Mouse (Mus musculus) liver, postnatal 0 days (tissue): Measurements from ENCODE around the gene Cct5. TPM values are rescaled to one million over a fixed set of nuclear protein-coding genes. Genes with fewer than 3 reads are reported as not detected.
A peak's percentile ranks its signal among the peaks of the same experiment; 100 is the strongest.

Source experiments
- ATAC-seq: fragments of 200-750 bp; cut with Nextera tagmentation; 2 replicates; pipeline ENCODE4 v1.8.0; 2017; ENCODE audit warnings: mild to moderate bottlenecking, moderate library complexity
- DNase-seq: peaks from one replicate; pipeline ENCODE4 v3.0.0-alpha.2; 2016
- H3K27ac ChIP-seq: fragments of 300-500 bp; sonication (generic); 2 replicates; pipeline ENCODE4 v1.5.1; 2014; ENCODE audit warnings: antibody characterized with exemption, moderate library complexity, mild to moderate bottlenecking, low read depth
- H3K27me3 ChIP-seq: fragments of 300-500 bp; sonication (generic); 2 replicates; pipeline ENCODE4 v1.6.1; 2014; ENCODE audit warnings: low read length, control low read depth, mixed read lengths; ENCODE audit not compliant: insufficient read depth
- H3K36me3 ChIP-seq: fragments of 300-500 bp; sonication (generic); replicated peaks from 2 replicates; pipeline ENCODE4 v1.6.1; 2014; ENCODE audit warnings: mild to moderate bottlenecking, control low read depth, low read length, moderate library complexity, mixed read lengths; ENCODE audit not compliant: insufficient read depth
- H3K4me1 ChIP-seq: fragments of 300-500 bp; sonication (generic); 2 replicates; pipeline ENCODE4 v1.6.1; 2014; ENCODE audit warnings: antibody characterized with exemption, mild to moderate bottlenecking, control low read depth; ENCODE audit not compliant: insufficient read depth
- H3K4me2 ChIP-seq: fragments of 300-500 bp; sonication (generic); 2 replicates; pipeline ENCODE4 v1.6.1; 2014; ENCODE audit warnings: low read depth, mild to moderate bottlenecking, low read length, moderate library complexity, mixed read lengths
- H3K4me3 ChIP-seq: fragments of 300-500 bp; sonication (generic); 2 replicates; pipeline ENCODE4 v1.5.1; 2014; ENCODE audit warnings: low read depth, low read length
- H3K9ac ChIP-seq: fragments of 300-500 bp; sonication (generic); replicated peaks from 2 replicates; pipeline ENCODE4 v1.6.1; 2014; ENCODE audit warnings: mild to moderate bottlenecking, moderate library complexity
- H3K9me3 ChIP-seq: fragments of 300-500 bp; sonication (generic); 2 replicates; pipeline ENCODE4 v1.6.1; 2016; ENCODE audit warnings: mild to moderate bottlenecking, control low read depth, low read length, mixed read lengths
- CTCF ChIP-seq: sonication (generic); IDR thresholded peaks from 2 replicates; pipeline ENCODE4 v1.5.1; 2016; ENCODE audit warnings: antibody characterized with exemption, low read depth
- EP300 ChIP-seq: IDR thresholded peaks from 2 replicates; pipeline ENCODE4 v1.6.1; 2016; ENCODE audit warnings: antibody characterized with exemption, low read depth, mild to moderate bottlenecking
- WGBS: fragments of 180-500 bp; shearing (Covaris S2); extraction: QIAGEN DNeasy Blood & Tissue Kit; methylation state at CpG from one replicate; pipeline ENCODE4 v1.1.7; 2014; ENCODE audit not compliant: insufficient replicate concordance; 5-methylcytosine and 5-hydroxymethylcytosine counted together
- polyA plus RNA-seq: library from polyadenylated mRNA; unstranded; fragments of >200 nt; fragmentation: Nextera tagmentation; extraction: Ambion mirVana; gene quantifications from 2 replicates; pipeline ENCODE4 v1.2.1, GENCODE M21; 2015

Cct5 gene
- polyA plus RNA-seq, 1 experiment from 2014 or later, result 168 TPM

GRCm38 (mm10) chr15:31594260-31594659 is 7.3 kb downstream of the Cct5 start:
- 85% methylated on average over 14 of the region's 14 CpGs for WGBS
- H3K4me3 ChIP-seq, result no peak overlapping the region
- peaks cover 76% of the 10 kb centered on the region for H3K36me3 ChIP-seq
- no peaks in the 10 kb centered on the region for H3K9me3 ChIP-seq
- H3K27ac ChIP-seq, result no peak overlapping the region
- TF ChIP-seq CTCF (no peak), EP300 (no peak)
- H3K4me2 ChIP-seq, result no peak overlapping the region
- no peak overlapping the region for H3K9ac ChIP-seq
- H3K27me3 ChIP-seq, result no peaks in the 10 kb centered on the region
- peaks cover 5% of the 10 kb centered on the region for H3K4me1 ChIP-seq
- no peak for DNase-seq
- ATAC-seq, result no peak

- TF ChIP-seq CTCF (no peak), EP300 (no peak)
- Histone ChIP-seq H3K9me3 (no peaks in the 10 kb centered on the region), H3K9ac (no peak overlapping the region), H3K4me3 (no peak overlapping the region), H3K4me1 (no peaks in the 10 kb centered on the region), H3K27ac (no peak overlapping the region), H3K4me2 (no peak overlapping the region), H3K27me3 (no peaks in the 10 kb centered on the region), H3K36me3 (peaks cover 77% of the 10 kb centered on the region)
- WGBS, result 84% methylated on average over 8 of the region's 8 CpGs
- ATAC-seq, result no peak
- peak; percentile 16 for DNase-seq
Measured at GRCm38 (mm10) chr15:31592531-31592930, 9.1 kb downstream of the Cct5 start.

GRCm38 (mm10) chr15:31590176-31590575 is 11.4 kb downstream of the Cct5 start:
- TF ChIP-seq EP300 (no peak), CTCF (no peak)
- H3K36me3 ChIP-seq, result peaks cover 58% of the 10 kb centered on the region
- H3K9ac ChIP-seq, result no peak overlapping the region
- no peak overlapping the region for H3K27ac ChIP-seq
- H3K4me1 ChIP-seq, result no peaks in the 10 kb centered on the region
- 83% methylated on average over 5 of the region's 5 CpGs for WGBS
- ATAC-seq (no peak), DNase-seq (no peak)
- no peaks in the 10 kb centered on the region for H3K9me3 ChIP-seq
- H3K4me3 ChIP-seq, result no peak overlapping the region
- no peak overlapping the region for H3K4me2 ChIP-seq
- no peaks in the 10 kb centered on the region for H3K27me3 ChIP-seq

- no peak overlapping the region for H3K4me2 ChIP-seq
- 72% methylated on average over 8 of the region's 8 CpGs for WGBS
- H3K27ac ChIP-seq, result no peak overlapping the region
- 0 out of 2 replicates have a peak, but pooled peaks cover 2% of the 10 kb centered on the region for H3K4me1 ChIP-seq
- no peak overlapping the region for H3K9ac ChIP-seq
- H3K36me3 ChIP-seq, result peaks cover 49% of the 10 kb centered on the region
- H3K9me3 ChIP-seq, result no peaks in the 10 kb centered on the region
- H3K27me3 ChIP-seq, result no peaks in the 10 kb centered on the region
- TF ChIP-seq CTCF (no peak), EP300 (no peak)
- no peak overlapping the region for H3K4me3 ChIP-seq
- DNase-seq, result no peak
- no peak for ATAC-seq
Measured at GRCm38 (mm10) chr15:31588989-31589640, 12.5 kb downstream of the Cct5 start.

GRCm38 (mm10) chr15:31587789-31588188 is 13.8 kb downstream of the Cct5 start:
- no peak overlapping the region for H3K4me2 ChIP-seq
- peaks cover 36% of the 10 kb centered on the region for H3K36me3 ChIP-seq
- WGBS, result 49% methylated on average over 2 of the region's 2 CpGs
- no peak for TF ChIP-seq CTCF
- TF ChIP-seq EP300, result no peak
- peaks cover 6% of the 10 kb centered on the region; the same call in 1 of the 2 replicates for H3K4me1 ChIP-seq
- no peak for DNase-seq
- no peak overlapping the region for H3K9ac ChIP-seq
- no peak overlapping the region for H3K27ac ChIP-seq
- H3K4me3 ChIP-seq, result no peak overlapping the region
- ATAC-seq, result no peak
- no peaks in the 10 kb centered on the region for H3K27me3 ChIP-seq
- no peaks in the 10 kb centered on the region for H3K9me3 ChIP-seq

- peak; percentile 100 for TF ChIP-seq CTCF
- no peak for TF ChIP-seq EP300
- peak; percentile 93 for DNase-seq
- Histone ChIP-seq H3K36me3 (peaks cover 23% of the 10 kb centered on the region), H3K9ac (no peak overlapping the region), H3K4me1 (peaks cover 6% of the 10 kb centered on the region; the same call in 1 of the 2 replicates), H3K27ac (no peak overlapping the region), H3K4me3 (no peak overlapping the region), H3K4me2 (no peak overlapping the region), H3K27me3 (no peaks in the 10 kb centered on the region), H3K9me3 (no peaks in the 10 kb centered on the region)
- WGBS, result 7% methylated on average over 4 of the region's 4 CpGs
- ATAC-seq, result peak; percentile 45
Measured at GRCm38 (mm10) chr15:31586519-31586918, 15.1 kb downstream of the Cct5 start.
